Mouse (Mus musculus) gastrocnemius, postnatal 36 days (tissue): ENCODE results near the gene Arsj. TPM values are rescaled to one million over a fixed set of nuclear protein-coding genes. Genes with fewer than 3 reads are reported as not detected.

ENCODE experiments used
- DNase-seq, 2 experiments: peaks; one replicate each; pipeline ENCODE4 v3.0.0; 2022
- intact Hi-C: fragments of 180-260 bp; cut with DNase I; formaldehyde crosslinking; loops from one replicate; pipeline ENCODE4 v1.15.1; 2025
- total RNA-seq, 2 experiments: library from RNA; stranded (reverse); gene quantifications; 2 replicates each; pipeline ENCODE4 v1.2.3; 2021

The Arsj gene
- total RNA-seq, 2 experiments from 2014 or later = 0.13 to 0.32 TPM

DNA sequence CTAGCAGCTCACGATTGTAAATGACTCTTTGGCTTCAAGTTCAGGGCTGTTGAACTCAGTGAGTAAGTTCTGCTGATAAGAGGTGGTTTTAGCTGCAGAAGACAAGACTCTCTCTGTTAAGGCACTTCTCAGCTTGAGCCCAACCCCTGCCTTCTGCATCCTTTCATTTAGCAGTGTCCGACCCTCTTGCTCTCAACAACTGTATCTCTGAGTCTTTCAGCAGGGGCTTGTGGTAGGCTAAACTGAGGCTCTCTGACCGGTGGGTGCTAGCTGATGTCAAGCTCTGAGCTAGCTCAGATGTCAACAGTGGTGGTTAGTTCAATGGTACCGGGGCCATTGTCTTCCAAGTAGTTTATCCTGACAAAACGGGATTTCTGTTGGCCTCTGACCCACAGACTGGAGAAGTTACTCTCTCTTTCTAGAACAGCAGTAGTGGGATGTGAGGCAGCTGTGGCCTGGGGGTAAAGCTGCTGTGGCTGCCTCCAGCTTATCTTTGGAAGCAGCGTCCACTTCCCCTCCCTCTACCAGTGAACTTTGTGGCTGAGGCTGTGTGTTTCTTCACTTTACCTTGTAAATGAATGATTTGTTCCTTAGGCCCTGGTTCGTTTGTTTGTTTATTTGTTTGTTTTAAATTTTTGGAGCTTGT, 34.6 kb downstream of the Arsj start:
- DNase-seq = no peak
- intact Hi-C loops = no loop called here

- intact Hi-C loops = loop anchor here (5.0 to 10.0 kb wide), 3 partner anchors 388 to 546 kb away; no protein-coding TSS in a partner anchor
- no peak for DNase-seq
Measured at GRCm38 (mm10) chr3:126400726-126401125, 37.2 kb downstream of the Arsj start.

- intact Hi-C loops = loop anchor here (5.0 to 10.0 kb wide), 3 partner anchors 391 to 548 kb away; no protein-coding TSS in a partner anchor
- peak in 1 of 2 experiments; percentile 53 for DNase-seq
Measured at GRCm38 (mm10) chr3:126402836-126403235, 39.4 kb downstream of the Arsj start.

DNA sequence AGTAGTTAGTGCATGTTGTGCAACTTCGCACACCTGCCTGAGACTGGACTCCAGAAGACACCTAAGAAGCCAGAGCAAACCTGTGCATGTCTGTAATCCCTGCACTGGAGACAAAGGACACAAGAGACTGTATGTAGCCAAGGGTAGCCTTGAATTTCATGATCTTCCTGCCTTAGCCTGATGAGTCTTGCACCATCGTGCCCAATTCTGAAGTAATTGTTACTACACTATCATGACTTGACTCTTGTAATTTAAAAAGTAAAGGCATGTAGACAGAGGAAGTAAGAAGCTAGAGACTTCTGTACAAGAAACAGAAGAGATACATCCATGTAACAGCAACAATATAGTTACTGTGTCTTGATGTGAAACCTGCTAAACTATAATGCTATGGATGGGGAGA, 40.7 kb downstream of the Arsj start:
- no peak for DNase-seq
- intact Hi-C loops = loop anchor here (5.0 to 10.0 kb wide), 3 partner anchors 392 to 549 kb away; no protein-coding TSS in a partner anchor

DNA sequence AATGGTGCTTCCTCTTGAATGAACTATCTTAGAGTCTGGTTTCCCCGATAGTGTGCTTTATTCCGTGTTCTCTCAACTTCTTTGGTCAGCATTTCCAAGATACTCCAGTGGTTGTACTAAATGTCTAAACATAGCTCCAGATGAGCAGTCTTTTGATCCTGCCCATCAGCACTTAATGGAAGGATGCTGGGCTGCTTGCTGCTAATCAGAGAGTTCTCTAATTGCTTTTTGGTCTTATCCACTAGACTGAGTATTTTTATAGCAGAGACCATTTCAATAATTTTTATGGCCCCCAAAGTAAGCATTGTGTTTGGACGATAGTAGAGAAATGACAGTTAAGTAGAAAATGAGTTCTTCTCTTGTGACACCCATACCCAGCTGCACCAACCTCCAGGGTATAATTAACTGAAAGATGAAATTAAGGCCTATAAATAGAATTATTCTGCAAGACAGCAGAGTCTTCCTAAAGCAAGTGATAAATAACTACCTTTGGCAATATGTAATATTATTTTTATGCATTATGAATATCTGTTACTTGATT, 67.1 kb downstream of the Arsj start:
- DNase-seq = no peak
- intact Hi-C loops = no loop called here

GRCm38 (mm10) chr3:126439331-126439730, 75.8 kb downstream of the Arsj start:
- intact Hi-C loops = no loop called here
- no peak for DNase-seq

- intact Hi-C loops = no loop called here
- DNase-seq = no peak
Measured at GRCm38 (mm10) chr3:126449058-126449457, 85.6 kb downstream of the Arsj start.

DNA sequence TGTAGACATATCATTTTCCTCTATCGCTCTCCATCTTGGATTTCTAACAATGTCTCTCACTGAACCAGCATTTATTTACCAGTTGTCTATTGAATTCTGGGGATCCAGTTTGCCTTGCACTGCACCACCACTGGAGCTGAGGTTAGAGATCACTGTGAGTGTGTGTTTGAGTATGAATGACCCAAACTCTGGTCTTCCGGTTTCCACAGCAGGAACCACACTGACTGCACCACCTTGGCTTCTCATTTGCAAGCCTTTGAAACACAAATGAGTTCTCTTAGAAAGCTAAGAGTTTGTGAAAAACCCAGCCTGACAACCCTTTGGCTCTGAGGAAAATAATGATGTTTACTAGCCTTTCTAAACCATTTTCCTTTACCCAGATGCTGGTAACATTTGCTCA, 86.0 kb downstream of the Arsj start:
- DNase-seq = no peak
- intact Hi-C loops = no loop called here

- intact Hi-C loops = no loop called here
- no peak for DNase-seq
Measured at GRCm38 (mm10) chr3:126455787-126456482, 92.5 kb downstream of the Arsj start.

DNA sequence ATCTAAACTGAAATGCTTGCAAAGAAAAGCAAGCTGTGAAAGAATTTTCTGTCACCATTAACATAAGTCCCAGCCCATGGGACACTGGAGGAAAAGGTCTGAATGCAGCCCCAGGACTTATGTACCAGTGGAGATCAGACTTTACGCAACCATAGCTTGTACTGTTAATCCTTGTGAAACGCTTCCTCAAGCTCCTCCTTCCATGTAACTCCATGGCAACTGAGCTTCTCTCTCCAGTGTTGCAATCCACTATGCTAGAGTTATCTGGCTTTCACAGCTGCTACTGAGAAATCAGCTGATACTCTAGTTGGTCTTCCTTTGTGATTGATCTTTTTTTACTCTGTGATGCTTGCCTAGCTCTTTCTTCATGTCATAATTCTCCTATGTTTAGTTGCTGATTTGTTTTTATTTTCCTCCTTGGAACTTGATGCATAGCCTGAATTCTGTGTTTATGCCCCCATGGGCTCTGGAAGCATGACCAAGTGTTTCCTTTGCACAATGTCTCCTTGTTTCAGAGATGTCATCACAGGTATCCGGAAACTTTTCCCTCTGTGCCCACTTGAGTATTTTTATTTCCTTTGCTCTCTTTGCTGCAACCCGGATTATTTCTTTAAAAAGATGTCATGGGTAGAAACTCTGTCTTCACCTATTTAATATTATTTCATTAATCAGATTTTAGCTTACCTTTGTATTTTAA, 99.8 kb downstream of the Arsj start:
- no peak for DNase-seq
- intact Hi-C loops = no loop called here

GRCm38 (mm10) chr3:126464262-126464661, 100.8 kb downstream of the Arsj start:
- DNase-seq = no peak
- intact Hi-C loops = no loop called here

Other genes starting within 250 kb of the Arsj start
- gene Camk2d, start 232.6 kb downstream of the Arsj start, total RNA-seq = 10 to 100 TPM; 57.7 to 70.2 TPM